In genomic region chr13:104559876-104560275, GRCm38 (mm10) we compare ENCODE assay signal across 15 mouse cellular contexts.
DNase-seq lines count a peak whose midpoint lies in the region; ATAC-seq and TF ChIP-seq lines count a peak whose summit lies in the region.
"Had no signal": no experiment of that assay in that cellular context is flagged by ENCODE, and none has a peak within 500 bp of the region (broad histone marks: within the 10 kb centered on the region; RNA-seq: fewer than 3 reads in every experiment).

No protein-coding gene starts in this region.

- no peak for TF ChIP-seq POLR2A in embryonic fibroblast, embryonic 13.5 days (IDR thresholded peaks at IDR 0.05; ENCODE audit: low read depth, low read length)

- H3K9me3 ChIP-seq in lung, embryonic 14.5 days (ENCODE audit: low read depth, low read length), result no peaks in the 10 kb centered on the region
- H3K9me3 ChIP-seq: liver, embryonic 13.5 days; midbrain, embryonic 12.5 days had no signal

- peaks cover 5% of the 10 kb centered on the region for H3K4me1 ChIP-seq in lung, embryonic 14.5 days (ENCODE audit: insufficient read depth)
- peaks cover 9% of the 10 kb centered on the region for H3K4me1 ChIP-seq in embryonic fibroblast, embryonic 13.5 days (ENCODE audit: control insufficient read depth, insufficient read depth, low read length)
- H3K4me1 ChIP-seq: liver, embryonic 13.5 days; midbrain, embryonic 12.5 days had no signal

- H3K9ac ChIP-seq in lung, embryonic 14.5 days, result no peak overlapping the region
- H3K9ac ChIP-seq: liver, embryonic 13.5 days; midbrain, embryonic 12.5 days had no signal

- DNase-seq in heart, adult 11 months, result peak; percentile 67
- DNase-seq in heart, adult 18-20 months, result no peak
- DNase-seq in lung, embryonic 14.5 days, result no peak
- DNase-seq in lung, postnatal 36 days, result no peak
- peak; percentile 38 for DNase-seq in cerebellum, adult 9-10 months
- no peak for DNase-seq in urinary bladder, adult 2 months (ENCODE audit: low spot score)
- DNase-seq: heart, postnatal 36 days; kidney, postnatal 36 days; liver, embryonic 13.5 days; lung, postnatal 14 days; thymus, postnatal 4 days had no signal

- H3K4me3 ChIP-seq in lung, embryonic 14.5 days (ENCODE audit: low read depth, low read length), result no peak overlapping the region
- H3K4me3 ChIP-seq in embryonic fibroblast, embryonic 13.5 days (ENCODE audit: insufficient read depth, low read length), result no peak overlapping the region
- H3K4me3 ChIP-seq: liver, embryonic 13.5 days; midbrain, embryonic 12.5 days had no signal

- TF ChIP-seq CTCF in lung, embryonic 14.5 days (IDR thresholded peaks at IDR 0.05; ENCODE audit: low read depth), result no peak
- TF ChIP-seq CTCF in embryonic fibroblast, embryonic 13.5 days (IDR thresholded peaks at IDR 0.05; ENCODE audit: borderline replicate concordance, insufficient read depth, low read length), result no peak

- ATAC-seq in lung, embryonic 14.5 days (ENCODE audit: insufficient read depth), result peak; percentile 19; the same call in 1 of the 2 replicates
- ATAC-seq in megakaryocyte, adult 5-6 weeks (ENCODE audit: poor library complexity, severe bottlenecking), result no peak
- ATAC-seq: activated CD4-positive, CD25-positive, alpha-beta regulatory T cell, adult 4 months had no signal

- 76% methylated on average over 5 of the region's 5 CpGs for WGBS in lung, embryonic 14.5 days

- H3K27ac ChIP-seq in lung, embryonic 14.5 days (ENCODE audit: low read depth), result peak overlapping the region; percentile 73; the same call in 1 of the 2 replicates
- H3K27ac ChIP-seq in embryonic fibroblast, embryonic 13.5 days (ENCODE audit: insufficient read depth, low read length), result peak overlapping the region; percentile 88
- H3K27ac ChIP-seq: liver, embryonic 13.5 days; midbrain, embryonic 12.5 days had no signal

- H3K36me3 ChIP-seq in lung, embryonic 14.5 days (ENCODE audit: insufficient read depth), result no peaks in the 10 kb centered on the region
- H3K36me3 ChIP-seq: liver, embryonic 13.5 days; midbrain, embryonic 12.5 days had no signal

- no peaks in the 10 kb centered on the region for H3K27me3 ChIP-seq in lung, embryonic 14.5 days (ENCODE audit: insufficient read depth, low read length)
- H3K27me3 ChIP-seq: liver, embryonic 13.5 days; midbrain, embryonic 12.5 days had no signal

- peak overlapping the region; percentile 41 for H3K4me2 ChIP-seq in lung, embryonic 14.5 days
- H3K4me2 ChIP-seq: liver, embryonic 13.5 days; midbrain, embryonic 12.5 days had no signal

Comparison
In these comparisons a context has a peak if more than half of its experiments do, and no peak if none do; other contexts are left out.
1. DNase-seq: peak in heart, adult 11 months (single experiment) and cerebellum, adult 9-10 months (single experiment); none in heart, adult 18-20 months (0 of 2), lung, embryonic 14.5 days (single experiment), lung, postnatal 36 days (single experiment) and urinary bladder, adult 2 months (single experiment).